Mouse (Mus musculus) thymus, adult 2 months (tissue): ENCODE results near the gene Rngtt.

Source experiments
- CTCF ChIP-seq: fragments of 200-500 bp; IDR thresholded peaks from 2 replicates; pipeline ENCODE4 v1.5.1; 2012; ENCODE audit warnings: mild to moderate bottlenecking, control low read depth, low read length, moderate library complexity, borderline replicate concordance; ENCODE audit not compliant: control insufficient read depth, poor library complexity, insufficient read depth; ENCODE audit errors: extremely low read depth
- POLR2A ChIP-seq: fragments of 200-500 bp; IDR thresholded peaks from 2 replicates; pipeline ENCODE4 v1.6.1; 2012; ENCODE audit warnings: mild to moderate bottlenecking, low read length, control low read depth, moderate library complexity; ENCODE audit not compliant: control insufficient read depth, poor library complexity, insufficient read depth; ENCODE audit errors: extremely low read depth

- TF ChIP-seq POLR2A (no peak), CTCF (no peak)
Measured at GRCm38 (mm10) chr4:33264979-33265726, 45.0 kb upstream of the Rngtt start.
